Mouse (Mus musculus) urinary bladder, postnatal 14 days (tissue): ENCODE measurements around the gene Srsf2.
"Not testable (repeated sequence)": the region's sequence is repeated elsewhere in the genome, so short reads cannot be mapped to it uniquely, and the experiment has no call there.

Experiments
- DNase-seq: peaks from one replicate; pipeline ENCODE4 v3.0.0; 2021; ENCODE audit warnings: low spot score

The Srsf2 gene

GRCm38 (mm10) chr11:116853512-116853928, 626 bp upstream of the Srsf2 start:
- DNase-seq, result peak; percentile 97

DNA sequence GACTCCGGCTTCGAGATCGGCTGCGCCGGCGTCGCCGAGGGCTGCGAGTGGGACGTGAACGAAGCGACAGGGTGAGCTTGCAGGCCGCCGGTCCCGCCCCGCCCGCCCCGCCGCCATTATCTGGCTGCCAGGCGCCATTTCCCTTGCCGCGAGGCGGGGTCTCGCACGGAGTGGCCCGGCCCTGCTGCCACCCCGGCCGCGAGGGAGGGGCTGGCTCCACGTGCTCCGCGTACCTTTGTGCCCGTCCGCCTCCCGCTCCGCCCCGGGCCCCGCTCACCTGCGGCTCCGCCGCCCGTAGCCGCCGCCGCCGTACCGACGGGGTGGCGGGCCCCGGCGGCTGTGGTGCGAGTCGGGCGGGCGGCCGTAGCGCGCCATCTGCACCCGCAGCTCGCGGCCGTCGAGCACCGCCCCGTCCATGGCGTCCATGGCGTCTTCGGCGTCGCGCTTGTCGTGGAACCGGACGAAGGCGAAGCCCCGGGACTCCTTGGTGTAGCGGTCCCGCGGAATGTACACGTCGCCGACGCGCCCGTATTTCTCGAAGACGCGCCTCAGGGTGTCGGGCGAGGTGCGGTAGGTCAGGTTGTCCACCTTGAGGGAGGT, 503 bp downstream of the Srsf2 start, which contains the start of gene Mfsd11:
Mfsd11 (plus strand) TSS at position 150 of the 600 bp plus-strand sequence.
- DNase-seq, result peak; percentile 86

DNA sequence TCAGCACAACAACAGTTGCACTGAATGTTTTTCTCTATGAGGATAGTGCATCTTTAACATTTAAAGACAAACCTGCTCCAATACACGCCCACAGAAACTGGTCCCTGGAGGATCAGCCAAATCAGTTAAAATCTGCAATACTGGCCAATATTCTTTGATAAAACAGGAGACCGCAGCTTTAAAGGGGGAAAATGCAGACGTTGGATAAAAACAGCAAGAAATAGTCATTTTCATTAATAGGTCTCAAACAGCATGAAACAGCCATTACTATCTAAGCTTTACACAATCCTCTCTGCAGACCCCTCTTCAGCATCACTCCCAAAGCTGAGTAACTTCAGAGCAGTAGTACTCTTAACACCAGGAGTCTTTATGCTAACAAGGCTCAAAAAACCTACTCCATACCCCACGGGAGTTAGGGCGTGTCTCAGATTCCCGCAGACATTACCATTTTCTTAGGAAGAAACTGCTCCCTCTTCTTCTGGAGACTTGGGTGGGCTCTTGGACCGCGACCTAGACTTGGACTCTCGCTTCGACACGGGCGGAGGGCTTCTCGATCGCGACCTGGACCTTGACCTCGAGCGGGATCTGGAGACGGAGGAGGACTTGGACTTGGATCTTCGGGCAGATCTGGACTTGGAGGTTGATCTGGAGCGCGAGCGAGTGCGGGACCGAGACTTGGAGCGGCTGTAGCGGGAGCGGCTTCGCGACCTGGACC, 1.2 kb downstream of the Srsf2 start:
- DNase-seq, result no peak

- DNase-seq, result no peak
Observed at GRCm38 (mm10) chr11:116850833-116851477, 1.9 kb downstream of the Srsf2 start.

- no peak for DNase-seq
Observed at GRCm38 (mm10) chr11:116850085-116850484, 2.8 kb downstream of the Srsf2 start.

GRCm38 (mm10) chr11:116849587-116849986, 3.3 kb downstream of the Srsf2 start:
- DNase-seq, result no peak

GRCm38 (mm10) chr11:116848877-116849178, 4.1 kb downstream of the Srsf2 start:
- not testable (repeated sequence) for DNase-seq

- DNase-seq, result no peak
Observed at GRCm38 (mm10) chr11:116848086-116848876, 4.6 kb downstream of the Srsf2 start.

DNA sequence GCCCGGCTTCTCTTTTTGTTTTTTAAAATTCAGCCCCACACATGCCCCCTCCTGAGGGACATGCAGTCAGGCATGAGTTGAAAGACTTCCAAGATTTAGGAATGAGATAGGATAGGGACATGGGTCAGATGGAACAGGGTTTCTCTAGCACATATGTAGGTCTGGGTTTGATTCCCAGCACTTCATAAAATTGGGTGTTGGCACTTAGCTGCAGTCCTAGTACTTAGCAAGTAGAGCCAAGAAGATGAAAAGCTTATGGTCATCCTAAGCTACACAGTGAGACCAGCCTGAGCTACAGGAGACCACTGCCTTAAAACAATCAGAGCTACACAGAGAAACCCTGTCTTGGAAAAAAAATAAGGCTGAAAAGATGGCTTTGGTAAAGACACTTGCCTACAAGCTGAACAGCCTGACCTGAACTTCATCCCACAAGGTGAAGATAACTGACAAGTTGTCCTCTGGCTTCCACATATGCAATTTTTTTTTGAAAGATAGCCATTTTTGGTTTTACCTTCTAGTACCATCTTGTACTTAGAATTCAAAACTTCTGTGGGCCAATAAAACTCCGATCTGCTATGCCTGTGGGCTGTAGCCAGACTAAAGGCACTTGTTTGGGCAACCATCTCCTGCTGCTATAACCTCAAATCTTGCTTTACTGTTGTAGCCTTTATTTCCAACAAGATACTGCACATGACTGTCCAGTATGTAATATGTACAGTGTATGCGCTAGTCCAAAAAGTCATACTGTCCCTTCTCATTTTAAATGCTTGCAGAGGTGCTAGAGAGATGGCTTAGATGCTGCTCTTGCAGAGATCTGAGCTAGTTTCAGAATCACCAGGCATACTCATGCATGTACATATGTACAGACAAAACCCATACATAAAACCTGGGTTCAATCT, 5.5 kb downstream of the Srsf2 start:
- no peak for DNase-seq

DNA sequence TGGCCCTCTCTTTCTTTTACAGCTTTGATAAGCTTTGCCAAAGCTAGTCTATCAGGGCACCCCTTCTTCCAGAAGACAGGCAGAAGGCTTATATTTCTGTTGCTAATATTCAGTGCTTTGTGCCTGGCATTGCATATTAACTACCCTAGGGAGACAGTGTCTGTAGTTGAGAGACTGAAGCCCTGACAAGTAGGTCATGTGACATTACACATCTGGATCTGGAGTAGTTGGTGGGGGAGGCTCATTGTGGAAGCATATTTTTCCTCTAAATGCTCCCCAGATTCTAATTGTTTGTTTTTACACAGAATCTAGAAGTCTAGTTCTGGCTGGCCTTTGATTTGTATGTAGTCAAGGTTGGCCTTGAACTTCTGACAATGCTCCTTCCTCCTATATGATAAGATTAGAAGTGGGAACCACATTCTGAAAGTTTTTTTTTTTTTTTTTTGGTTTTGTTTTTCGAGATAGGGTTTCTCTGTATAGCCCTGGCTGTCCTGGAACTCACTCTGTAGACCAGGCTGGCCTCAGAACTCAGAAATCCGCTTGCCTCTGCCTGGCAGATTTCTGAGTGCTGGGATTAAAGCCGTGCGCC, 6.2 kb downstream of the Srsf2 start:
- DNase-seq, result no peak

- DNase-seq, result peak; percentile 98
Observed at GRCm38 (mm10) chr11:116843261-116844233, 9.3 kb downstream of the Srsf2 start, which contains the start of the genes Mettl23 and Jmjd6. Gene Mettl23 (plus strand): TSS chr11:116843278. Gene Jmjd6 (minus strand): TSS chr11:116843449.

DNA sequence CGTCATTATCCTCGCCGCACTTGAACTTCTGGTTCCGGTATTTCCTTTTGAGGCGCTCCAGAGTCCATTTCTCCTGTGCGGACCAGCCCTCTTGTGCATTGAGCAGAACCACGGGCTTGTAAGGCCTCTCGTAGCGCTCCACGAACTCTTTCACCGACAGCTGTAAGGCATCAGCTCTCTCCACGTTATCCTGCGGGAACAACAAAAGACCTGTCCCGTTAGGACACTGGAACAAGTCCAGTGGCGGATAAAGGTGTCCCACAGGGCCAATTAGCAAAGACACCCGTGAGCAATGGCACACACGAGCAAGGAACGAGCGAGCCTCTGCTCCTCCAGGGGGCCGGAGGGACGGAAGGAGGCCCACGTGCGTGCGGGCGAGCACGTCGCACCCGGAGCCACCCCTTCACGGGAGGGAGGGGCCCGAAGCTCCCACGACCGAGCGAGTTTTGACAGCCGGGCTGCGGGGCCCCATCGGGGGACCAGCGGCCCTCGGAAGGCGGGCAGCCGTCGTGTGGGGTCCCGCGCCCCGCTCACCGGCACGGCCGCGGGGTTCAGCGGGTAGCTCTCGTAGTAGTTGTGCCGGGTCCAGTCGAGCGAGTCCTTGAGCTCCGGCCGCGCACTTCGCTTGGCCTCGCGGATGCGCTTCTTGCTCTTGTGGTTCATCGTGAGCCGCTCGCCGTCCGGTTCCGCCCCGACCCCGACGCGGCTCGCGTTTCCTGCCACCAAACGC, 10.2 kb downstream of the Srsf2 start:
- DNase-seq, result peak; percentile 60

- no peak for DNase-seq
Observed at GRCm38 (mm10) chr11:116840748-116841147, 12.1 kb downstream of the Srsf2 start.

DNA sequence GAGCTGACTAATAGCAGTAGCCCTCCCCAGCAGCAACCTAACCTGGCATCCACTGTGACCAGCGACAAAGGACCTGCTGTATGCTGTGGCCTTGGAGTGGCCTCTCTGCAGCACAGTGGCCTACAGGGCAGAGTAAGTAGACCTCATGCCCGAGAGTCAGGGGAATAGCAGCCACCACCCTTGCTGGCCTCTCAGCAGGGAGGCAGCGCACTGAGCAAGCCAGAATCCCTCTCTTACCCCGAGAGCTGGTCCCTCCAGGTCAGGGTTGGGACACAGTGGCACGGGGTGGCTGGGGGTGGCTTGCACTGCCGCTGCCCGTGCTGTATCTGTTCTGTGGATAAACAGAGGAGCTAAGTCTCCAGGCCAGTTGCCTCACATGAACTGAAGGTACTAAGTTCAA, 13.3 kb downstream of the Srsf2 start:
- no peak for DNase-seq

- DNase-seq, result no peak
Observed at GRCm38 (mm10) chr11:116838936-116839335, 14.0 kb downstream of the Srsf2 start.

DNA sequence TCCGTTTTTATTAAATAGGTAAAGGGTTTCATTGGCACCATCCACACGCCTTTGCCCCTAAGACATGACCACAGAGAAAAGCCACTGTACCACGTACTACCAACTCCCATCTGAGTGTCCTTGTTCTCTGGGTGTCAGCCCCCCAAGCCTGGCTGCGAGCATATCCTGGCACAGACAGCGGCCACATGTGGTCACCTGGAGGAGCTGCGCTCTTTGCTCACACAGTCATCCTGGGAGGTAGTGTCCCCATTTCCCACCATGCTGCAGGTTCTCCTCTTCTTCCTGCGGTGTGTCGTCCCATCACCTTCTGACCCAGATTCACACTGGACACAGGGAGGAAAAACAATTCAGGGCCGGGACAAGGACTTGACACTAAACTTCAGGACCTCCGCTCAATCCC, 15.5 kb downstream of the Srsf2 start:
- no peak for DNase-seq

GRCm38 (mm10) chr11:116836283-116836682, 16.6 kb downstream of the Srsf2 start:
- no peak for DNase-seq

DNA sequence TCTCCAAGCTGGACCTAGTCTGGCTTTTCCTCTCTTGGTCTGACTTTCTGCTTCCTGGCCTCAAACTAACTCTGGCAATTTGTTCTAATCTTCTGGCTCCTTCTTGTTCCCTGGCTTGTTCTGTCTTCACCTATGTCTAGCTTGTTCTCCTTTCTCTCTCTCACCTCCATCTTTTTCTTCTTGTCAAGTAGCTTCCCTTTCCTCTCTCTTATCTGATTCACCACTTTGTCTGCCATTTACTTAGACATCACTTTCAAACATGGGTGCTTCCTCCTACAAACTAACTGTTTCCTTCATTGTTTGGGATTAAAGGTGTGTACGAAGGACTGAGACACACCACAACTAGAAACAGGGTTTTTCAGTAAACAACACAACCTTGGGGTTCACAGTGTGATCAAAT, 17.9 kb downstream of the Srsf2 start:
- DNase-seq, result no peak

DNA sequence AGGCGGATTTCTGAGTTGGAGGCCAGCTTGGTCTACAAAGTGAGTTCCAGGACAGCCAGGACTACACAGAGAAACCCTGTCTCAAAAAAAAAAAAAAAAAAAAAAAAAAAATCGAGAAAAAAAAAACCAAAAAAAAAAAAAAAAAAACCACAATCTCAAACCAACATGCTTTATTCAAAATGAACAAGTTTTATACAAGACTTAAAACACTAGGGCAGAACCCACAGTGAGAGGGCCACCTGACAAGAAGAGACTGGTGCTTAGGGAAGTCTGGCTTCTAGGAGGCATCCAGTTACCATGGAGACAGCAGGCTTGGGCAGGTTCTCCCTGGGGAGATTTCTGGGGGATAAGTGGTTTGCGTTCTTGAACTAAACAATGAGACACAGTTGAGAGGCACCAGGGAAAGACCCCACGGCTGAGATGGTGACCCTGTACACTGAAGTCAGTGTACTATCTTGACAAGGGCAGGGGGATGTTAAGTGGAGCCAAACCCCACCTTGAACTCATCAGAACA, 20.7 kb downstream of the Srsf2 start:
- DNase-seq, result peak; percentile 51
